Mouse (Mus musculus) brain, embryonic 14.5 days (tissue): ENCODE measurements around the gene Jarid2.

ENCODE experiments used
- CTCF ChIP-seq: fragments of 200-500 bp; IDR thresholded peaks from 2 replicates; pipeline ENCODE4 v1.5.1; 2012; ENCODE audit warnings: inconsistent platforms, mild to moderate bottlenecking, moderate library complexity, borderline replicate concordance; ENCODE audit not compliant: insufficient read depth, insufficient read length; ENCODE audit errors: extremely low read depth
- POLR2A ChIP-seq: fragments of 200-500 bp; IDR thresholded peaks from 2 replicates; pipeline ENCODE4 v1.6.1; 2012; ENCODE audit warnings: mild to moderate bottlenecking, inconsistent platforms, borderline replicate concordance; ENCODE audit not compliant: poor library complexity, insufficient read depth, insufficient read length, severe bottlenecking; ENCODE audit errors: extremely low read depth

DNA sequence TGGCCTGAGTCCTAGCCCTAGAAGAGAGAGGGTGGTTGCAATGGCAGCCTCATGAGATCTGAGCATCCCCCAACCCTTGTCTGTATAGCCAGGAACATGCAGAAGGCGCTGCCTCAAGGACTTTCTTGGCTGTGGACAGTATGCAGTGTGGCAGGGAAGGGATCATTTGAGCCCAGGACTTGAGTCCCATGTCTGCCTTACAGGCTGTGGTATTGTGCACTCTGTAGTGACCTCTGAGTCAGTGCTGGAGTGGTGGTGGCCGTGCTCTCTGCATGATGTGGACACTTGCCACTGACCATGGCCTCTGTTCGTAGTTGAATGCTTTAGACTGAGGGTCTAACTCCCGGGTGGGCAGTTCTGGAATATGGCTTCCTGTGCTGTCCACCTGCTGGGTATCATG, 187.9 kb downstream of the Jarid2 start:
- TF ChIP-seq CTCF (no peak), POLR2A (no peak)
